Mouse (Mus musculus) embryonic fibroblast, embryonic 13.5 days (primary cell): ENCODE results near the gene Crebl2.

Experiments
- CTCF ChIP-seq: IDR thresholded peaks from 2 replicates; pipeline ENCODE4 v1.5.1; 2011; ENCODE audit warnings: mild to moderate bottlenecking, control low read depth, low read length, moderate library complexity, borderline replicate concordance; ENCODE audit not compliant: insufficient read depth
- POLR2A ChIP-seq: IDR thresholded peaks from 2 replicates; pipeline ENCODE4 v1.6.1; 2011; ENCODE audit warnings: low read depth, mild to moderate bottlenecking, control low read depth, low read length, moderate library complexity

- TF ChIP-seq CTCF (no peak), POLR2A (no peak)
Measured at GRCm38 (mm10) chr6:134877892-134878291, 47.9 kb downstream of the Crebl2 start.
